Mouse (Mus musculus): ENCODE results near the gene Otol1. TPM values are rescaled to one million over a fixed set of nuclear protein-coding genes. Genes with fewer than 3 reads are reported as not detected.
A peak's percentile ranks its signal among the peaks of the same experiment; 100 is the strongest.

Otol1 gene
- not detected in 2 replicates for polyA plus RNA-seq (2015; fragmentation: Nextera tagmentation; extraction: Ambion mirVana)

DNA sequence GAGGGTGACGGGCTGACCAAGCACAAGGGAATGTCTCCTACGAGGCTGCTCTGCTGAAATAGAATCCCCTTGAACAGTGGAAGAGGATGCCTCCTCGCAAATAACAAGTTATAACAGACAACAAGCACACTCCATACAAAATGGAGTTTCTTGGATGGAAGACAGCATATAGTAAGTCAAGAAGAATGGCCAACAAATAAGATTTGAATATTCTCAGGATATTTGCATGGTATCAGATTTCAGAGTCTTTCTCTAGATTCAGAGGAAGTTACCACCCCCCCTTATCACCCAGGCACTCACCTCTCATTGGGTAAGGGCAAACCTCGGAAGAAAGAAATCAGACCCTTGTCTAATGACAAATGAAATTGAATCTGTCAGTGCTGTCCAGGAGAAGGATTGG, at the start of gene Otol1:
TSS of gene Otol1 (plus strand) at position 301 of the 400 bp plus-strand sequence.
- WGBS, result 79% methylated on average over 4 of the region's 4 CpGs
- no peak for ATAC-seq (ENCODE audit: low FRiP score, low read depth)
- Histone ChIP-seq H3K4me1 (replicated peaks) (0 out of 2 replicates have a peak, but pooled peaks cover 6% of the 10 kb centered on the region), H3K27ac (replicated peaks) (no peak within 1 kb of the TSS), H3K4me3 (no peak within 1 kb of the TSS), H3K9ac (no peak within 1 kb of the TSS), H3K27me3 (no peaks in the 10 kb centered on the region), H3K36me3 (no peaks in the 10 kb centered on the region), H3K9me3 (no peaks in the 10 kb centered on the region), H3K4me2 (no peak within 1 kb of the TSS)

- Histone ChIP-seq H3K27me3 (no peaks in the 10 kb centered on the region), H3K36me3 (no peaks in the 10 kb centered on the region), H3K27ac (replicated peaks) (no peak overlapping the region), H3K4me2 (no peak overlapping the region), H3K4me3 (no peak overlapping the region), H3K4me1 (replicated peaks) (no peaks in the 10 kb centered on the region), H3K9ac (no peak overlapping the region), H3K9me3 (no peaks in the 10 kb centered on the region)
- WGBS, result 65% methylated on average over 5 of the region's 5 CpGs
- no peak for ATAC-seq (ENCODE audit: low FRiP score, low read depth)
Measured at GRCm38 (mm10) chr3:69962187-69962586, 45.2 kb upstream of the Otol1 start.

DNA sequence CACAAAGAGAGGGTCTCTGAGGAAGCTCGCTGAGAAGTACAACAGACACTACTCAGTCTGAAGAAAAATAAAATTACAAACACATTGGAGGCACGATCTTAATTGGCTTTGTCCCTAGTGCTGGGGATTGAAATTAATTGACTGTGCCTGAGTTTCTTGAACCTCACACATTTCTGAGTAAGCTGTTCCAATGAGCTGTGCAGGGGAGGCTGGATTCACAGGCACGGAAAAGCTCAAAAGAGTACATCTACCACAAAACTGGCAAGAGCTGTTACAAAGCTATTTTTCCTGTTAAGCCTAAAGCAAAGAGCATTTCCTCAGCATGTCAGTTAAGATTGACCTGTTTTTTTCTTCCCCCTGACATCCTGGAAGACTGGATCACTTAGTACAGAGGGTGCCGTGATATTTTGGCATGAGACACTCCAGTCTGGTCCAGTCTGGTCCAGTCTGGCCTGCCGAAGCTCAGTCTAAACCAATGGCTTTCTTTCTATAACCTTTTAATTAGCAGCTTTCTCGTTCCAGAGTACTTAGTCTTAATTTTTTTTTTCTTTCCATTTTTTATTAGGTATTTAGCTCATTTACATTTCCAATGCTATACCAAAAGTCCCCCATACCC, 35.8 kb upstream of the Otol1 start:
- H3K27ac ChIP-seq (replicated peaks), result no peak overlapping the region
- no peaks in the 10 kb centered on the region for H3K27me3 ChIP-seq
- H3K4me3 ChIP-seq, result no peak overlapping the region
- no peak overlapping the region for H3K9ac ChIP-seq
- H3K9me3 ChIP-seq, result no peaks in the 10 kb centered on the region
- H3K4me2 ChIP-seq, result no peak overlapping the region
- WGBS, result 71% methylated on average over 6 of the region's 6 CpGs
- no peaks in the 10 kb centered on the region for H3K4me1 ChIP-seq (replicated peaks)
- ATAC-seq (ENCODE audit: low FRiP score, low read depth), result no peak
- no peaks in the 10 kb centered on the region for H3K36me3 ChIP-seq

DNA sequence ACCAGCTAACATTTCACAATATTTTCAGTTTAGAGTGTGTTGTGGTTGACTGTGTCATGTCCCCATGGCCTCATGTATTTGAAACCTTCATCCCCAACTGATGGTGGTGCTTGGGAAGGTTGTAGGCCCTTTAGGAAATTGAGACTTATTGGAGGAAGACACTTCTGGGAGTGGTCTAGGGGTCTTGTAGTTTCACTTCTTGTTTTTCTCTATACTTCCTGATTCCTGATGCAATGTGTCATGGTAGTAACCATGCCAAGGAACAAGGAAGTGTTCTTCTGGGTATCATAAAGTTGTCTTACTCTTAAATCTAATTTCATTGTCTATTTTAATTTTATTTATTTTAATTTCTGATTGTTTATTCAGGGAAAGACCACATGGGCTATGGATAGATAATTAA, 29.3 kb upstream of the Otol1 start:
- Histone ChIP-seq H3K4me3 (no peak overlapping the region), H3K9ac (no peak overlapping the region), H3K27me3 (no peaks in the 10 kb centered on the region), H3K27ac (replicated peaks) (no peak overlapping the region), H3K4me1 (replicated peaks) (no peaks in the 10 kb centered on the region), H3K4me2 (no peak overlapping the region), H3K36me3 (no peaks in the 10 kb centered on the region), H3K9me3 (no peaks in the 10 kb centered on the region)
- no peak for ATAC-seq (ENCODE audit: low FRiP score, low read depth)

DNA sequence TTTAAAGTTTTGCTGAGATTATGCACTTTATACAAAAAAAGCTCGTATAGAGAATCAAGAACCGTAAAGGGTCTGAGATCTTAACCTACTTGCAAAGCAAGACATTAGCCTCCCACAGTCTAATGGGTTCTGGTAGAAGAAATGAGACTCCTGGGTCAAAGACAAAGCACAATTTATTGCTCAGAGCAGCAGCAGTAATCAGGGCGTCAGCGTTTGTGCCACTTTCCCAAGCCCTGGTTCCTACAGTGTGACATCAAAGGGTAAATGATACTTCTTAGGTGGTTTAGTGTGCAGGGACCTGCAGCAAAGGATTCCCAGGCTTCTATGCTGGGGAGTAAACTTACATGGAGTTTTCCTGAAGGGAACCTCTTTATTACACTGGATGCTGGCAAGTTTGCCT, 13.6 kb upstream of the Otol1 start:
- H3K27me3 ChIP-seq, result no peaks in the 10 kb centered on the region
- no peaks in the 10 kb centered on the region for H3K36me3 ChIP-seq
- no peaks in the 10 kb centered on the region for H3K9me3 ChIP-seq
- no peak for ATAC-seq (ENCODE audit: low FRiP score, low read depth)
- H3K9ac ChIP-seq, result no peak overlapping the region
- H3K4me1 ChIP-seq (replicated peaks), result no peaks in the 10 kb centered on the region
- 71% methylated on average over 4 of the region's 4 CpGs for WGBS
- H3K4me2 ChIP-seq, result no peak overlapping the region
- H3K27ac ChIP-seq (replicated peaks), result no peak overlapping the region
- no peak overlapping the region for H3K4me3 ChIP-seq

- no peaks in the 10 kb centered on the region for H3K27me3 ChIP-seq
- no peaks in the 10 kb centered on the region for H3K9me3 ChIP-seq
- no peak overlapping the region for H3K27ac ChIP-seq (replicated peaks)
- no peak overlapping the region for H3K9ac ChIP-seq
- ATAC-seq (ENCODE audit: low FRiP score, low read depth), result no peak
- 0 out of 2 replicates have a peak, but pooled peaks cover 6% of the 10 kb centered on the region for H3K4me1 ChIP-seq (replicated peaks)
- no peak overlapping the region for H3K4me3 ChIP-seq
- H3K4me2 ChIP-seq, result no peak overlapping the region
- WGBS, result 36% methylated on average over 9 of the region's 9 CpGs
- H3K36me3 ChIP-seq, result no peaks in the 10 kb centered on the region
Measured at GRCm38 (mm10) chr3:70001540-70001939, 5.9 kb upstream of the Otol1 start.

DNA sequence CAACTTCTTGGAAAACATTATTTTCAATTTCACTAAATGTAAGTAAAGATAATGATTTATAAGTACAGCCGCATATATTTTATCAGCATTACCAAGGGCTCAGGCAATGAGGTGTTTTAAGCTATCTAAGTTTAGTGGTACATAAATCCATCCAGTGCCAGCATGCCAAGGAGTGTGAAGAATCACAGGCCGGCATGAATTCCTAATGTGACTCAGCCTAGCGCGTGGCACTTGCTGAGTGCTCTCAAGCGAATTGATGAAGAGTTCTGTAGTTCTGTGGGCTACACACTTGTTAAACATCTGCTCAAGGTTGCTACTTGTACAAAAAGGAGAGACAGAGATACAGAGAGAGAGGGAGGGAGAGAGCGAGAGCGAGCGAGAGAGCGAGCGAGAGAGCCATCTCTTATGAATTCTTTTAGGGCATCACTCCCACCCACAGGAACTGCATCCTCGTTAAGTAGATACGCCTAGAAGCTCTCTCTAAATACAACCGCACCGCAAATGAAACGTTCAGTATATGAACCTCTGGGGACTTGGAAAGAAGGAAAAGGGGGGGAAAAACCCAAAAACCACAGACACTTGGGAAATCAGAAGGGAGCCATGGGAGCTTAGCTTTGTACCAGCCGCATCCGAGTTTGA, 4.2 kb upstream of the Otol1 start:
- no peaks in the 10 kb centered on the region for H3K27me3 ChIP-seq
- no peak overlapping the region for H3K4me3 ChIP-seq
- H3K27ac ChIP-seq (replicated peaks), result no peak overlapping the region
- 69% methylated on average over 17 of the region's 17 CpGs for WGBS
- 0 out of 2 replicates have a peak, but pooled peaks cover 6% of the 10 kb centered on the region for H3K4me1 ChIP-seq (replicated peaks)
- peak; percentile 13; the same call in 1 of the 2 replicates for ATAC-seq (ENCODE audit: low FRiP score, low read depth)
- no peaks in the 10 kb centered on the region for H3K36me3 ChIP-seq
- no peaks in the 10 kb centered on the region for H3K9me3 ChIP-seq
- H3K9ac ChIP-seq, result no peak overlapping the region
- no peak overlapping the region for H3K4me2 ChIP-seq

DNA sequence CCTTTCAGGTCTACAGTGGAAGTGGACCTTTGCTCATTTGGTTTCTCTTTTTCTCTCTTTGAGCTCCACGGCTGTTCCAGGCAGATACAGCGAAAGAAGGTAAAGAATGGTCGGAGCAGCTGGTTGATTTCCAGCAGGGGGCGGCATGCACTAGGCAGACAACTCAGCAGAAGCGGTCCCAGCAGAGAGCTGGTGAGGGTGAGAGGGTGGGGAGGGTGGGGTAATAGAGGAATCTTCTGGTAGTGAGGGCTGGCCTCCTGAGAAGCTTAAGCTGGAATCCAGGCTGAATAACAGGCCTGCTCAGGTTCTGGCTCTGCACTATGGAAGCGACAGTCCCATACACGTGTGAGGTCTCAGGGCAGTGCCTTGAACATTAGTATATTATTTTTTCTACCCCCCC, 3.5 kb upstream of the Otol1 start:
- no peaks in the 10 kb centered on the region for H3K36me3 ChIP-seq
- no peak overlapping the region for H3K9ac ChIP-seq
- H3K4me1 ChIP-seq (replicated peaks), result 0 out of 2 replicates have a peak, but pooled peaks cover 6% of the 10 kb centered on the region
- H3K4me2 ChIP-seq, result no peak overlapping the region
- no peak overlapping the region for H3K4me3 ChIP-seq
- ATAC-seq (ENCODE audit: low FRiP score, low read depth), result peak; percentile 57
- H3K9me3 ChIP-seq, result no peaks in the 10 kb centered on the region
- 38% methylated on average over 7 of the region's 7 CpGs for WGBS
- H3K27me3 ChIP-seq, result no peaks in the 10 kb centered on the region
- H3K27ac ChIP-seq (replicated peaks), result no peak overlapping the region

GRCm38 (mm10) chr3:70004379-70004778, 3.0 kb upstream of the Otol1 start:
- WGBS, result 79% methylated on average over 8 of the region's 8 CpGs
- H3K4me1 ChIP-seq (replicated peaks), result 0 out of 2 replicates have a peak, but pooled peaks cover 6% of the 10 kb centered on the region
- ATAC-seq (ENCODE audit: low FRiP score, low read depth), result 0 out of 2 replicates have a peak, but pooled peaks have one; percentile 33

DNA sequence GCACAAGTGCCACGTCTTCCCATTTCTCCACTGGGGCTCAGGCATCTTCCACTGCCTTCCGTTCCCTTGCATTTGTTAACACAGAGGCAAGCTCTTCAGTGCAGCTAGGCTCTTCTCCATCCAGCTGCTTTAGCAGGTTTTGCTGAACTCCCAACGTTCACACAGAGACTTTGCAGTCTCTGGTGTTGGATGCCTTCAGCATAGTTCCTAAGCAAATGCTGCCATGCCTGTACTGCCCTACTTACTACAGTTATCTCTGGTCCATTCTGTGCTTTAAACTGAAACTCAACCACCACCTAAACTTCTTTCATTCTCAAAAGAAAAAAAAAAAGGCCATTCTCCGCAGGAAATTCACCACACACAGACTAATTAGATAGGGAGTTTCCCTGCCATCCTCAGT, 5.2 kb downstream of the Otol1 start:
- Histone ChIP-seq H3K4me3 (no peak overlapping the region), H3K36me3 (no peaks in the 10 kb centered on the region), H3K4me1 (replicated peaks) (no peaks in the 10 kb centered on the region), H3K9me3 (no peaks in the 10 kb centered on the region), H3K9ac (no peak overlapping the region), H3K4me2 (no peak overlapping the region), H3K27ac (replicated peaks) (no peak overlapping the region), H3K27me3 (no peaks in the 10 kb centered on the region)
- WGBS, result 78% methylated on average over 4 of the region's 4 CpGs
- ATAC-seq (ENCODE audit: low FRiP score, low read depth), result no peak

More at GRCm38 (mm10) chr3:70004379-70004778, 3.0 kb upstream of the Otol1 start:
- Histone ChIP-seq H3K36me3 (no peaks in the 10 kb centered on the region), H3K9me3 (no peaks in the 10 kb centered on the region), H3K27ac (replicated peaks) (no peak overlapping the region), H3K27me3 (no peaks in the 10 kb centered on the region), H3K9ac (no peak overlapping the region), H3K4me3 (no peak overlapping the region), H3K4me2 (no peak overlapping the region)

DNA sequence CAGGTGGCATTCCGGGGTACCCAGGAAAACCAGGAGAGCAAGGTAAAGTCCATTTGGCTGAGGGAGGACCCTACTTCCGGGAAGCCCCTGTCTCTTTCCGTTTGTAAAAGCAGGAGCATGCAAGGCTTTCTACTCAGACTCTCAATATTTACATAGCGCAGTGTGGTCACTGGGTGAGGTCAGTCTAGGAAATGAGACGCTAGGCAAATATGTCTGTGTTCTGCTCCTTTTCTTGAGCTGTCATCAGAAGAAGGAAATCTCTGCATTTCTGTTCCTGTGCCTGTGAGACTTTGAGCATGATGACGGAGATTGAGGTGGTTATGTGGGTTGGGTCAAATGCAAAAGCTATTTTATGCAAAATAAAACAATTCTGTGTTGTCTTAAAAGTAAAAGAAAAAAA, 19.2 kb downstream of the Otol1 start:
- no peaks in the 10 kb centered on the region for H3K27me3 ChIP-seq
- H3K27ac ChIP-seq (replicated peaks), result no peak overlapping the region
- no peaks in the 10 kb centered on the region for H3K4me1 ChIP-seq (replicated peaks)
- no peak for ATAC-seq (ENCODE audit: low FRiP score, low read depth)
- no peak overlapping the region for H3K4me3 ChIP-seq
- 86% methylated on average over 6 of the region's 6 CpGs for WGBS
- H3K9me3 ChIP-seq, result no peaks in the 10 kb centered on the region
- H3K36me3 ChIP-seq, result no peaks in the 10 kb centered on the region
- no peak overlapping the region for H3K4me2 ChIP-seq
- no peak overlapping the region for H3K9ac ChIP-seq

DNA sequence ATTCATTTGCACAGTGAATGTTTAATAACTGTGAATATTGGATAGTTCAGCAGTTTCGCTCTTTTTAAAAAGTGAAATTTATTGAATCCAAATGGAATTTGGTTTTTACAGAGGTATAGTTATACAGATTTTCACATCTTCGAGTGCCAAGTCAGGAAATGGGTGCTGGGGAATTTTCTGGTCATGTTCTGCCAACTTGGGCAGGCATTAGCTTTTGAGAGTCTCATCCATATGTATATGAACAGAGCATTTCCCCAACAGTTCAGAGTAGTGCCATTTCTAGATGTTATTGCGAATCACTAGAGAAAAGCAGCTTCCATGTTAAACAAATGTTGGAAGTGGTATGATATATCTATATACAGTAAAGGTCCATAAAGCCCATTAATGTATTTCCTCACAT, 21.8 kb downstream of the Otol1 start:
- H3K4me3 ChIP-seq, result no peak overlapping the region
- no peaks in the 10 kb centered on the region for H3K4me1 ChIP-seq (replicated peaks)
- H3K27me3 ChIP-seq, result no peaks in the 10 kb centered on the region
- H3K9ac ChIP-seq, result no peak overlapping the region
- no peaks in the 10 kb centered on the region for H3K36me3 ChIP-seq
- WGBS, result 95% methylated on average over 3 of the region's 3 CpGs
- H3K9me3 ChIP-seq, result no peaks in the 10 kb centered on the region
- ATAC-seq (ENCODE audit: low FRiP score, low read depth), result no peak
- no peak overlapping the region for H3K4me2 ChIP-seq
- no peak overlapping the region for H3K27ac ChIP-seq (replicated peaks)
